Mouse (Mus musculus): Measurements from ENCODE around the gene Slc8b1. TPM values are rescaled to one million over a fixed set of nuclear protein-coding genes. Genes with fewer than 3 reads are reported as not detected.

The Slc8b1 gene
- polyA plus RNA-seq, 1 experiment, result 3.2 TPM

- Histone ChIP-seq H3K27me3 (ENCODE audit: control insufficient read depth, insufficient read depth, low read length) (no peaks in the 10 kb centered on the region), H3K27ac (ENCODE audit: control insufficient read depth, insufficient read depth, low read depth, low read length) (no peak overlapping the region), H3K4me1 (ENCODE audit: control insufficient read depth, insufficient read depth, low read length) (peaks cover 7% of the 10 kb centered on the region), H3K4me3 (ENCODE audit: control insufficient read depth, low read depth, low read length) (no peak overlapping the region), H3K36me3 (ENCODE audit: control insufficient read depth, insufficient read depth, low read length) (no peaks in the 10 kb centered on the region)
- TF ChIP-seq POLR2A (IDR thresholded peaks at IDR 0.05; ENCODE audit: control insufficient read depth, low read depth, low read length) (no peak), CTCF (IDR thresholded peaks at IDR 0.05; ENCODE audit: control insufficient read depth, insufficient read depth, insufficient replicate concordance, low read depth, low read length) (no peak)
These were observed 49.2 kb downstream of the Slc8b1 start for GRCm38 (mm10) chr5:120560129-120560615.

DNA sequence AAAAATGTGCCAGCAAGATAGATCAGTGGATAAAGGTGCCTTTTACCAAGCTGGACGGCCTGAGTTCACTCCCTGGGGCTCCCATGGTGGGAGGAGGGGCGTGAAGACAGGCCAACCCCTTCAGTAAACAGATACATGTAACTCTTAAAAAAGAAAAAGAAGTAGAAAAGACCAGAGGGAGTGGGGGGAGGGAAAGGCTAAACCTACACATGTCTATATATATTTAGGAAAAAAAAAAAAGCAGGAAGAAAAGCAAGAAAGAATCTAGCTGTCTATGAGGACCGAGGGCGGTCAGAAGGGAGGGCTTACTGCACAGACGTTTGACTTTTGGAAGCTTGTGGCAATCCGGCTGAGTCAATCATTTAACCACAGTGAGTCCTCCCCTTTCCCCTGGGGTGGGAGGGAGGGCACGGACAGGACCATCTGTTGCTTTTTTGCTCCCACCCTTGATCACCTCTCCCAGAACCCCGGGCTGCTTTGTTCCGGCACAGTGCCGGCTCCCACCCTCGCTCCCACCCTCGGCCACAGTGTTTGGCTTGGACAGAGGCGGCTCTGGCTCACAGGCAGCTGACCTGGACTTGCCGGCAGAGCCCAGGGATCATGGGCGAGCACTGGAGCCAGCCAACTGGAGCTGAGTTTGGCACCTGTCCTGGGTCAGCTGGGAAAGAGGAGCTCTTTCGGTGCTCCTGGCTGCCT is 49.8 kb downstream of the Slc8b1 start:
- peaks cover 7% of the 10 kb centered on the region for H3K4me1 ChIP-seq (ENCODE audit: control insufficient read depth, insufficient read depth, low read length)
- no peaks in the 10 kb centered on the region for H3K27me3 ChIP-seq (ENCODE audit: control insufficient read depth, insufficient read depth, low read length)
- H3K27ac ChIP-seq (ENCODE audit: control insufficient read depth, insufficient read depth, low read depth, low read length), result no peak overlapping the region
- no peaks in the 10 kb centered on the region for H3K36me3 ChIP-seq (ENCODE audit: control insufficient read depth, insufficient read depth, low read length)
- TF ChIP-seq POLR2A (IDR thresholded peaks at IDR 0.05; ENCODE audit: control insufficient read depth, low read depth, low read length), result no peak
- no peak for TF ChIP-seq CTCF (IDR thresholded peaks at IDR 0.05; ENCODE audit: control insufficient read depth, insufficient read depth, insufficient replicate concordance, low read depth, low read length)
- H3K4me3 ChIP-seq (ENCODE audit: control insufficient read depth, low read depth, low read length), result no peak overlapping the region

DNA sequence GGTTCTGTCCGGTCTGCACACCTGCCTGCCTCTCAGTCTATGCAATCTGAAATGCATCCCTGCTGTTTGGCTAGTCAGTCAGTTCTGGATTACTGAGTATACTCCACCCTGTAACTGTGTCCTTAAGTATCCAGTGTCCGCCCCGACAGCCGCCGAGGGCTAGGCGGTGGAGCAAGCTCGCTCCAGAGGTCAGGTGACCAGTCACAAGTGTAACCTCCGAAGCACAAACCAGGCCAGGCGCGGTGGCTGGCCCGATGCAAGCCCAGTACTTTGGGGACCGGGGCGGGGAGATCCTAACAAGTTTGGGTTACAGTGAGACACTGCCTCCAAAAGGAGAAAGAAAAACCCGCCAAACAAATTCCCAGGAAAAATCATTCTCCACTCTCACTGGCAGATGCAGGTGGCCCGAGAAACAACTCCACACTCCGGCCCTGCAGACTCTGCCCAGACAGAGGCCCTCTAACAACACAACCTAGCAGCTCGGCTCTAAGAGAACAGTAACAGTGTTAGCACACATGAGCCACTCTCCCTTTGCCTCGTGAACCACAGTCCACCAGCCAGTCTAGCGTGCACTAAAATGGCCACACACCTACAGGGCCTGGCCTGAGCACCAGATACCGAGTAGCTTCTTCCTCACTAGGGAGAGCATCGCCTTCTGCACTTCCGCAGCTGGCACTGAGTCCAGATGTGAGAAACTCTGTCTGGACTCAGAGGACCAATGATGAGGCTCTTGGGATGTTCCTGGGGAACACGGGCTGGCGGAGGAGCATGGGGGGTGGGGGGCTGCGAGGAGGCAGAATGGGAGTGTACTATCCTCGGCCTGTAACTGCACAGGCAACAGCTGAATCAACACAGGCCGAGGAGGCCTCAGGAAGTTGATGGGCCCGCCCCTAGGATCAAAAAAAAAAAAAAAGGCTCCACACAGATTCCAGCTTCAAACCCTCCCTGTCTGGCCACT is 52.3 kb downstream of the Slc8b1 start:
- Histone ChIP-seq H3K36me3 (ENCODE audit: control insufficient read depth, insufficient read depth, low read length) (no peaks in the 10 kb centered on the region), H3K4me1 (ENCODE audit: control insufficient read depth, insufficient read depth, low read length) (peaks cover 7% of the 10 kb centered on the region), H3K27me3 (ENCODE audit: control insufficient read depth, insufficient read depth, low read length) (no peaks in the 10 kb centered on the region), H3K27ac (ENCODE audit: control insufficient read depth, insufficient read depth, low read depth, low read length) (peak overlapping the region; percentile 43), H3K4me3 (ENCODE audit: control insufficient read depth, low read depth, low read length) (no peak overlapping the region)
- TF ChIP-seq CTCF (IDR thresholded peaks at IDR 0.05; ENCODE audit: control insufficient read depth, insufficient read depth, insufficient replicate concordance, low read depth, low read length), result no peak
- TF ChIP-seq POLR2A (IDR thresholded peaks at IDR 0.05; ENCODE audit: control insufficient read depth, low read depth, low read length), result 0 out of 2 replicates have a peak, but pooled peaks have one; percentile 5

- H3K4me1 ChIP-seq (ENCODE audit: control insufficient read depth, insufficient read depth, low read length), result peaks cover 7% of the 10 kb centered on the region
- no peak for TF ChIP-seq POLR2A (IDR thresholded peaks at IDR 0.05; ENCODE audit: control insufficient read depth, low read depth, low read length)
- TF ChIP-seq CTCF (IDR thresholded peaks at IDR 0.05; ENCODE audit: control insufficient read depth, insufficient read depth, insufficient replicate concordance, low read depth, low read length), result no peak
- H3K36me3 ChIP-seq (ENCODE audit: control insufficient read depth, insufficient read depth, low read length), result no peaks in the 10 kb centered on the region
- H3K4me3 ChIP-seq (ENCODE audit: control insufficient read depth, low read depth, low read length), result no peak overlapping the region
- no peaks in the 10 kb centered on the region for H3K27me3 ChIP-seq (ENCODE audit: control insufficient read depth, insufficient read depth, low read length)
- no peak overlapping the region for H3K27ac ChIP-seq (ENCODE audit: control insufficient read depth, insufficient read depth, low read depth, low read length)
These were observed 52.9 kb downstream of the Slc8b1 start for GRCm38 (mm10) chr5:120563914-120564311.

- H3K36me3 ChIP-seq (ENCODE audit: control insufficient read depth, insufficient read depth, low read length), result no peaks in the 10 kb centered on the region
- no peak for TF ChIP-seq POLR2A (IDR thresholded peaks at IDR 0.05; ENCODE audit: control insufficient read depth, low read depth, low read length)
- no peak for TF ChIP-seq CTCF (IDR thresholded peaks at IDR 0.05; ENCODE audit: control insufficient read depth, insufficient read depth, insufficient replicate concordance, low read depth, low read length)
- no peak overlapping the region for H3K4me3 ChIP-seq (ENCODE audit: control insufficient read depth, low read depth, low read length)
- H3K4me1 ChIP-seq (ENCODE audit: control insufficient read depth, insufficient read depth, low read length), result peaks cover 7% of the 10 kb centered on the region
- H3K27me3 ChIP-seq (ENCODE audit: control insufficient read depth, insufficient read depth, low read length), result no peaks in the 10 kb centered on the region
- no peak overlapping the region for H3K27ac ChIP-seq (ENCODE audit: control insufficient read depth, insufficient read depth, low read depth, low read length)
These were observed 54.4 kb downstream of the Slc8b1 start for GRCm38 (mm10) chr5:120565171-120565905.

DNA sequence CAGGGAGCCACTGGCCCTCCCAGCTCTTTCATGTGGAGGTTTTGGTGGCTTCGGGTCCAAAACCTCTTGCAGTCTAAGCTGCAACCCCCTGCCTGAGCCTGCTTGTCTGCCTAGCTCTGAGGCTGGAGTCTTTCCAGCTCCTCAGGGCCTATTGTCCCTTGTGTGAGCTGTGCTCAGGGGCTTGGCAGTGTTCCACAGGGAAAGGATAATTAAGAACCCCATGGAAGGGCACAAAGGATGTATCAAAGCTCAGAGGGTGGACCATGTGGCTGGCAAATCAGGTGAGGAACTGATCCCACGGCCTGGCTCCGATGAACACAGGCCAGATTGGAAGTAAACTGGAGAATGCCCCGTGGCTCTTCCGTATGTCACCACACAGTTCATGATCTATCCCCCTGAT is 55.1 kb downstream of the Slc8b1 start:
- Histone ChIP-seq H3K36me3 (ENCODE audit: control insufficient read depth, insufficient read depth, low read length) (no peaks in the 10 kb centered on the region), H3K4me3 (ENCODE audit: control insufficient read depth, low read depth, low read length) (no peak overlapping the region), H3K27me3 (ENCODE audit: control insufficient read depth, insufficient read depth, low read length) (no peaks in the 10 kb centered on the region), H3K27ac (ENCODE audit: control insufficient read depth, insufficient read depth, low read depth, low read length) (no peak overlapping the region), H3K4me1 (ENCODE audit: control insufficient read depth, insufficient read depth, low read length) (peaks cover 7% of the 10 kb centered on the region)
- no peak for TF ChIP-seq POLR2A (IDR thresholded peaks at IDR 0.05; ENCODE audit: control insufficient read depth, low read depth, low read length)
- no peak for TF ChIP-seq CTCF (IDR thresholded peaks at IDR 0.05; ENCODE audit: control insufficient read depth, insufficient read depth, insufficient replicate concordance, low read depth, low read length)

Measured in testis, adult 2 months (tissue).